Mouse (Mus musculus) liver, adult 2 months (tissue): Measurements from ENCODE around the gene Dpyd. TPM values are rescaled to one million over a fixed set of nuclear protein-coding genes. Genes with fewer than 3 reads are reported as not detected.

Source experiments
- DNase-seq: peaks from one replicate; pipeline ENCODE4 v3.0.0-alpha.2; 2011; ENCODE audit warnings: low read depth, low spot score; ENCODE audit errors: extremely low read depth
- H3K27ac ChIP-seq: fragments of 200-500 bp; replicated peaks from 2 replicates; pipeline ENCODE4 v1.5.1; 2012; ENCODE audit warnings: low read depth, mild to moderate bottlenecking, control low read depth, inconsistent platforms, low read length; ENCODE audit not compliant: insufficient read depth
- H3K27me3 ChIP-seq: fragments of 200-500 bp; 2 replicates; pipeline ENCODE4 v1.6.1; 2012; ENCODE audit warnings: mild to moderate bottlenecking, moderate library complexity, low read length, inconsistent platforms; ENCODE audit not compliant: control insufficient read depth, insufficient read depth
- H3K36me3 ChIP-seq: fragments of 200-500 bp; 2 replicates; pipeline ENCODE4 v1.6.1; 2012; ENCODE audit warnings: low read length, inconsistent platforms; ENCODE audit not compliant: control insufficient read depth, insufficient read depth
- H3K4me1 ChIP-seq: fragments of 200-500 bp; 2 replicates; pipeline ENCODE4 v1.6.1; 2011; ENCODE audit warnings: low read length; ENCODE audit not compliant: control insufficient read depth, insufficient read depth
- H3K4me3 ChIP-seq: fragments of 200-500 bp; 2 replicates; pipeline ENCODE4 v1.5.1; 2011; ENCODE audit warnings: low read depth, mild to moderate bottlenecking, control low read depth, low read length, moderate library complexity; ENCODE audit not compliant: insufficient read depth
- H3K79me2 ChIP-seq: fragments of 200-500 bp; 2 replicates; pipeline ENCODE4 v1.6.1; 2012; ENCODE audit warnings: inconsistent platforms, mild to moderate bottlenecking, low read length, moderate library complexity; ENCODE audit not compliant: control insufficient read depth, insufficient read depth
- H3K9ac ChIP-seq: fragments of 200-500 bp; 2 replicates; pipeline ENCODE4 v1.6.1; 2012; ENCODE audit warnings: low read depth, mild to moderate bottlenecking, control low read depth, inconsistent platforms, low read length
- CTCF ChIP-seq: fragments of 200-500 bp; IDR thresholded peaks from 2 replicates; pipeline ENCODE4 v1.5.1; 2011; ENCODE audit warnings: low read depth, low read length, control low read depth
- POLR2A ChIP-seq: fragments of 200-500 bp; IDR thresholded peaks from 2 replicates; pipeline ENCODE4 v1.6.1; 2011; ENCODE audit warnings: low read length, control low read depth; ENCODE audit not compliant: insufficient read depth; ENCODE audit errors: extremely low read depth
- WGBS: fragments of 180-500 bp; shearing (Covaris S2); methylation state at CpG from one replicate; pipeline ENCODE4 v1.1.7; 2018; 5-methylcytosine and 5-hydroxymethylcytosine counted together
- polyA plus RNA-seq: library from polyadenylated mRNA; depleted of rRNA; stranded (reverse); fragments of >200 nt; gene quantifications from 2 replicates; pipeline ENCODE4 v1.2.3, GENCODE M21; 2012
- total RNA-seq: library from RNA; depleted of rRNA; stranded (reverse); fragments of >200 nt; gene quantifications from 2 replicates; pipeline ENCODE4 v1.2.3, GENCODE M21; 2014

Gene Dpyd
- total and polyA plus RNA-seq, 2 experiments: 65.4 to 470 TPM

- Histone ChIP-seq H3K36me3 (no peaks in the 10 kb centered on the region; the same call in 1 of the 2 replicates), H3K9ac (no peak overlapping the region), H3K4me1 (no peaks in the 10 kb centered on the region), H3K79me2 (no peaks in the 10 kb centered on the region; the same call in 1 of the 2 replicates), H3K4me3 (no peak overlapping the region), H3K27ac (no peak overlapping the region), H3K27me3 (no peaks in the 10 kb centered on the region)
- DNase-seq: peak; percentile 28
- no peak for TF ChIP-seq CTCF
- no peak for TF ChIP-seq POLR2A
- 51% methylated on average over 2 of the region's 2 CpGs for WGBS
These were observed 659.0 kb downstream of the Dpyd start for GRCm38 (mm10) chr3:119220763-119221412.

GRCm38 (mm10) chr3:119243181-119243580 lies 681.3 kb downstream of the Dpyd start:
- peak; percentile 69 for DNase-seq
- no peak for TF ChIP-seq POLR2A
- no peak for TF ChIP-seq CTCF
- WGBS: 14% methylated on average over 3 of the region's 3 CpGs

GRCm38 (mm10) chr3:119256516-119256915 lies 694.6 kb downstream of the Dpyd start:
- TF ChIP-seq POLR2A (no peak), CTCF (peak; percentile 25; the same call in 1 of the 2 replicates)
- H3K9ac ChIP-seq: no peak overlapping the region
- H3K27ac ChIP-seq: no peak overlapping the region
- H3K27me3 ChIP-seq: no peaks in the 10 kb centered on the region
- WGBS: 72% methylated on average over 5 of the region's 5 CpGs
- no peak overlapping the region for H3K4me3 ChIP-seq
- no peaks in the 10 kb centered on the region for H3K4me1 ChIP-seq
- no peaks in the 10 kb centered on the region for H3K36me3 ChIP-seq
- H3K79me2 ChIP-seq: no peaks in the 10 kb centered on the region
- DNase-seq: no peak

More at GRCm38 (mm10) chr3:119243181-119243580, 681.3 kb downstream of the Dpyd start:
- no peak overlapping the region for H3K9ac ChIP-seq
- H3K4me3 ChIP-seq: no peak overlapping the region
- H3K36me3 ChIP-seq: peaks cover 3% of the 10 kb centered on the region; the same call in 1 of the 2 replicates
- H3K27ac ChIP-seq: no peak overlapping the region
- no peaks in the 10 kb centered on the region for H3K79me2 ChIP-seq
- no peaks in the 10 kb centered on the region; the same call in 1 of the 2 replicates for H3K4me1 ChIP-seq
- no peaks in the 10 kb centered on the region for H3K27me3 ChIP-seq

GRCm38 (mm10) chr3:119275241-119275640 lies 713.3 kb downstream of the Dpyd start:
- H3K4me1 ChIP-seq: no peaks in the 10 kb centered on the region
- no peak for DNase-seq
- H3K27ac ChIP-seq: no peak overlapping the region
- WGBS: 79% methylated on average over 2 of the region's 2 CpGs
- H3K36me3 ChIP-seq: peaks cover 2% of the 10 kb centered on the region; the same call in 1 of the 2 replicates
- H3K9ac ChIP-seq: no peak overlapping the region
- no peaks in the 10 kb centered on the region for H3K27me3 ChIP-seq
- TF ChIP-seq POLR2A (no peak), CTCF (no peak)
- H3K4me3 ChIP-seq: no peak overlapping the region
- H3K79me2 ChIP-seq: no peaks in the 10 kb centered on the region

GRCm38 (mm10) chr3:119280671-119281070 lies 718.7 kb downstream of the Dpyd start:
- Histone ChIP-seq H3K27me3 (no peaks in the 10 kb centered on the region), H3K79me2 (no peaks in the 10 kb centered on the region), H3K27ac (no peak overlapping the region), H3K4me1 (no peaks in the 10 kb centered on the region), H3K4me3 (no peak overlapping the region), H3K9ac (no peak overlapping the region), H3K36me3 (0 out of 2 replicates have a peak, but pooled peaks cover 2% of the 10 kb centered on the region)
- peak; percentile 59 for DNase-seq
- 93% methylated on average over 2 of the region's 2 CpGs for WGBS
- TF ChIP-seq CTCF: no peak
- no peak for TF ChIP-seq POLR2A

- Histone ChIP-seq H3K27me3 (no peaks in the 10 kb centered on the region), H3K36me3 (peaks cover 13% of the 10 kb centered on the region), H3K4me1 (no peaks in the 10 kb centered on the region), H3K9ac (no peak overlapping the region), H3K4me3 (no peak overlapping the region), H3K79me2 (no peaks in the 10 kb centered on the region), H3K27ac (no peak overlapping the region)
- no peak for TF ChIP-seq POLR2A
- DNase-seq: no peak
- 85% methylated on average over 3 of the region's 3 CpGs for WGBS
These were observed 752.8 kb downstream of the Dpyd start for GRCm38 (mm10) chr3:119314693-119315092.
